Mouse (Mus musculus): ENCODE measurements around the gene Gpc1. TPM values are rescaled to one million over a fixed set of nuclear protein-coding genes. Genes with fewer than 3 reads are reported as not detected.
A peak's percentile ranks its signal among the peaks of the same experiment; 100 is the strongest.

Gpc1 gene
- polyA plus RNA-seq, 1 experiment from 2014 or later: 61.3 TPM

- Histone ChIP-seq H3K9me3 (replicated peaks) (no peaks in the 10 kb centered on the region), H3K4me1 (replicated peaks) (peaks cover 46% of the 10 kb centered on the region), H3K27ac (no peak overlapping the region), H3K4me3 (no peak overlapping the region), H3K27me3 (no peaks in the 10 kb centered on the region), H3K36me3 (no peaks in the 10 kb centered on the region), H3K4me2 (no peak overlapping the region), H3K9ac (no peak overlapping the region)
- WGBS: 68% methylated on average over 4 of the region's 4 CpGs
- no peak for ATAC-seq (replicated peaks; ENCODE audit: insufficient number of reproducible peaks, insufficient read depth, low FRiP score, low read depth)
Observed at GRCm38 (mm10) chr1:92909068-92909467, 77.6 kb downstream of the Gpc1 start.

MicroRNA genes within 50 kb of the gene (microRNA counts, 519-probe panel; counts per million panel counts)
- microRNA mmu-miR-149: 3,200 counts per million, percentile 78 among the panel's probes with 10 or more counts

Small RNA genes within 50 kb of the gene (microRNA-seq; reads per million reads assigned to microRNA genes)
- gene Mir149: 5,439 reads per million, percentile 92 among the genes with 10 or more reads in this experiment

Other genes with a start within 250 kb of the Gpc1 start
- gene Olfr1412, start 245.9 kb upstream of the Gpc1 start, polyA plus RNA-seq (2015; fragmentation: Nextera tagmentation; extraction: Ambion mirVana): not detected in 2 replicates
- not detected in 2 replicates for gene Olfr1411, start 237.2 kb upstream of the Gpc1 start, polyA plus RNA-seq (2015; fragmentation: Nextera tagmentation; extraction: Ambion mirVana)
- not detected in 2 replicates for gene Olfr1410, start 225.9 kb upstream of the Gpc1 start, polyA plus RNA-seq (2015; fragmentation: Nextera tagmentation; extraction: Ambion mirVana)
- gene Olfr12, start 213.9 kb upstream of the Gpc1 start, polyA plus RNA-seq (2015; fragmentation: Nextera tagmentation; extraction: Ambion mirVana): not detected in 2 replicates
- gene Cops9, start 189.7 kb upstream of the Gpc1 start, polyA plus RNA-seq (2015; fragmentation: Nextera tagmentation; extraction: Ambion mirVana): 365 and 436 TPM in 2 replicates
- gene Otos, start 182.8 kb upstream of the Gpc1 start, polyA plus RNA-seq (2015; fragmentation: Nextera tagmentation; extraction: Ambion mirVana): 0.19 TPM in 1 of 2 replicates, not detected in the other
- 0.10 and 0.77 TPM in 2 replicates for gene Ankmy1, start 71.3 kb downstream of the Gpc1 start, polyA plus RNA-seq (2015; fragmentation: Nextera tagmentation; extraction: Ambion mirVana)
- 14.1 and 15.0 TPM in 2 replicates for gene Dusp28, start 75.3 kb downstream of the Gpc1 start, polyA plus RNA-seq (2015; fragmentation: Nextera tagmentation; extraction: Ambion mirVana)
- gene Rnpepl1, start 79.1 kb downstream of the Gpc1 start, polyA plus RNA-seq (2015; fragmentation: Nextera tagmentation; extraction: Ambion mirVana): 33.5 and 49.5 TPM in 2 replicates
- gene Capn10, start 102.7 kb downstream of the Gpc1 start, polyA plus RNA-seq (2015; fragmentation: Nextera tagmentation; extraction: Ambion mirVana): 21.7 and 23.6 TPM in 2 replicates
- gene Gpr35, start 119.2 kb downstream of the Gpc1 start, polyA plus RNA-seq (2015; fragmentation: Nextera tagmentation; extraction: Ambion mirVana): 0.43 and 0.94 TPM in 2 replicates
- not detected in 2 replicates for gene Aqp12, start 174.7 kb downstream of the Gpc1 start, polyA plus RNA-seq (2015; fragmentation: Nextera tagmentation; extraction: Ambion mirVana)